Mouse (Mus musculus) kidney, postnatal 0 days (tissue): Measurements from ENCODE around the gene Slc26a9. TPM values are rescaled to one million over a fixed set of nuclear protein-coding genes. Genes with fewer than 3 reads are reported as not detected.

Experiments used
- ATAC-seq: fragments of 200-750 bp; cut with Nextera tagmentation; replicated peaks from 2 replicates; pipeline ENCODE4 v1.8.0; 2017; ENCODE audit warnings: low read depth, moderate number of reproducible peaks, moderate TSS enrichment, moderate library complexity; ENCODE audit not compliant: low FRiP score
- DNase-seq: peaks from one replicate; pipeline ENCODE4 v3.0.0-alpha.2; 2016; ENCODE audit warnings: low spot score
- H3K27ac ChIP-seq: fragments of 300-500 bp; sonication (generic); 2 replicates; pipeline ENCODE4 v1.5.1; 2014; ENCODE audit warnings: mild to moderate bottlenecking
- H3K27me3 ChIP-seq: fragments of 300-500 bp; sonication (generic); 2 replicates; pipeline ENCODE4 v1.6.1; 2014; ENCODE audit warnings: low read length, mixed read lengths; ENCODE audit not compliant: insufficient read depth
- H3K36me3 ChIP-seq: fragments of 300-500 bp; sonication (generic); 2 replicates; pipeline ENCODE4 v1.6.1; 2014; ENCODE audit warnings: low read length, mixed read lengths; ENCODE audit not compliant: insufficient read depth
- H3K4me1 ChIP-seq: fragments of 300-500 bp; sonication (generic); replicated peaks from 2 replicates; pipeline ENCODE4 v1.6.1; 2014; ENCODE audit warnings: antibody characterized with exemption, low read length, mixed read lengths; ENCODE audit not compliant: insufficient read depth
- H3K4me2 ChIP-seq: fragments of 300-500 bp; sonication (generic); 2 replicates; pipeline ENCODE4 v1.6.1; 2014; ENCODE audit warnings: mild to moderate bottlenecking, low read length, moderate library complexity, mixed read lengths
- H3K4me3 ChIP-seq: fragments of 300-500 bp; sonication (generic); replicated peaks from 2 replicates; pipeline ENCODE4 v1.5.1; 2014; ENCODE audit warnings: low read depth, low read length
- H3K9ac ChIP-seq: fragments of 300-500 bp; sonication (generic); 2 replicates; pipeline ENCODE4 v1.6.1; 2014; ENCODE audit warnings: low read depth, low read length
- H3K9me3 ChIP-seq: fragments of 300-500 bp; sonication (generic); replicated peaks from 2 replicates; pipeline ENCODE4 v1.6.1; 2016; ENCODE audit warnings: low read length, inconsistent platforms, mixed read lengths
- CTCF ChIP-seq: IDR thresholded peaks from 2 replicates; pipeline ENCODE4 v1.5.1; 2016; ENCODE audit warnings: antibody characterized with exemption, low read depth, mild to moderate bottlenecking, moderate library complexity
- WGBS: fragments of 180-500 bp; shearing (Covaris S2); extraction: QIAGEN DNeasy Blood & Tissue Kit; methylation state at CpG from one replicate; pipeline ENCODE4 v1.1.7; 2014; 5-methylcytosine and 5-hydroxymethylcytosine counted together
- polyA plus RNA-seq: library from polyadenylated mRNA; unstranded; fragments of >200 nt; fragmentation: Nextera tagmentation; extraction: Ambion mirVana; gene quantifications from 2 replicates; pipeline ENCODE4 v1.2.1, GENCODE M21; 2015

Slc26a9 gene
- polyA plus RNA-seq, 1 experiment from 2014 or later, result 0.20 TPM

DNA sequence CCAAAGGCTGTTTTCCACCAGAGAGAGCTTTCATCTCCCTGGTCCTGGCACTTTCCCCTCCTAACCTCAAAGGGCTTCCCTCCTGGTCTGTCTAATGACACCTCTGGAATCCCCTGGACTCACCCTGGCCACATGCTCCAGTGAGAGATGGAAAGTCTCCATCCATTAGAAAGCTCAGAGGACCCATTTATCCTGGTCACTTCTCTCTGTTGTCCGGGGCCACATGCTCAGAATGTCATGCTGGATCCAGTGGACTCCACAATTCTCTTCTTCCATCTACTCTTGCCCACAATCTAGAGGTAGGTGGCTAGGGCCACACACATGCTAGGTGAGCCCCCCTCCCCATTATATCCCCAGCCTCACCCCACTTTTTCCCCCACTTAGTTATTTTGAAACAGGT, 65.2 kb downstream of the Slc26a9 start:
- H3K4me1 ChIP-seq, result no peaks in the 10 kb centered on the region
- 59% methylated on average over 1 of the region's 1 CpGs for WGBS
- no peak for TF ChIP-seq CTCF
- no peak overlapping the region for H3K27ac ChIP-seq
- no peak overlapping the region for H3K9ac ChIP-seq
- H3K4me3 ChIP-seq, result no peak overlapping the region
- no peak for DNase-seq
- ATAC-seq, result no peak
- H3K4me2 ChIP-seq, result no peak overlapping the region
- H3K36me3 ChIP-seq, result no peaks in the 10 kb centered on the region
- H3K9me3 ChIP-seq, result no peaks in the 10 kb centered on the region
- H3K27me3 ChIP-seq, result no peaks in the 10 kb centered on the region

DNA sequence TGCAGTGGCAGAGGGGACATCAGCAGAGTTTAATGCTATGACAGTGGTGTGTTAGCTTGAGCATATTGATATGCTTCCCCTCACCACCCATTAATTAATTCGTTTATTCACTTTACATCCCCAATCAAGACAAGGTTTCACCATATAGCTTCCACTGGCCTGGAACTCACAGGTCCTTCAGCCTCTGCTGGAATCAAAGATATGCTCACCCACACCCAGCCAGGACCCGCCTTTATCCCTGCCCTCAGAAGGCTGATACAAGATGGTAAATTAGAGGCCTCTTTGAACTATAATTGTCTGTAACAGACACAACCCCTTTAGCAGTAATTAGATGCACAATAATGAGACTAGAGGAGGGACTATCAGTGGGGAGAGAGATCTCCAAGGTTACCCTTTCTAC, 65.8 kb downstream of the Slc26a9 start:
- ATAC-seq (no peak), DNase-seq (no peak)
- Histone ChIP-seq H3K4me1 (no peaks in the 10 kb centered on the region), H3K4me3 (no peak overlapping the region), H3K4me2 (no peak overlapping the region), H3K27ac (no peak overlapping the region), H3K27me3 (no peaks in the 10 kb centered on the region), H3K9me3 (no peaks in the 10 kb centered on the region), H3K9ac (no peak overlapping the region), H3K36me3 (no peaks in the 10 kb centered on the region)
- 63% methylated on average over 2 of the region's 2 CpGs for WGBS
- TF ChIP-seq CTCF, result no peak

DNA sequence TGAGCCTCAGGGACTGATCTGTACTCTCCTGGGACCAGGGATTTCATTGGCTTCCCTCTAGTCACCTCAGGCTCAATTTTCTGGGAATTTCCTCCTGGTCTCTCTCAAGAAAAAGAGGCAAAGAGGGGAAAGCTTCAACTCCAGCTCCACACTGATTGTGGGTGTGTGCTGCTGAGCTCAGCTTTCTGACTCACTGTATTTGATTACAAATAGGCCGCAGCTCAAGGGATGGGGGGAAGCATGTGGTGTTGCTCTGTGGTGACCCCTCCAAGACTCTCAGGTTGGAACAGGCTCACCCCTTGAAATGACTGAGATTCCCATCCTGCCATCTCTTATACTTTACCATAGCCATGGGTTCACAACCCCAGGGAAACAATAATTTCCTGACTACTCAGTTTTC, 67.6 kb downstream of the Slc26a9 start:
- no peaks in the 10 kb centered on the region for H3K36me3 ChIP-seq
- H3K4me1 ChIP-seq, result no peaks in the 10 kb centered on the region
- TF ChIP-seq CTCF, result no peak
- H3K4me3 ChIP-seq, result no peak overlapping the region
- H3K9ac ChIP-seq, result no peak overlapping the region
- DNase-seq, result no peak
- no peaks in the 10 kb centered on the region for H3K27me3 ChIP-seq
- no peak overlapping the region for H3K4me2 ChIP-seq
- H3K9me3 ChIP-seq, result no peaks in the 10 kb centered on the region
- ATAC-seq, result no peak
- H3K27ac ChIP-seq, result no peak overlapping the region
- 69% methylated on average over 1 of the region's 1 CpGs for WGBS

DNA sequence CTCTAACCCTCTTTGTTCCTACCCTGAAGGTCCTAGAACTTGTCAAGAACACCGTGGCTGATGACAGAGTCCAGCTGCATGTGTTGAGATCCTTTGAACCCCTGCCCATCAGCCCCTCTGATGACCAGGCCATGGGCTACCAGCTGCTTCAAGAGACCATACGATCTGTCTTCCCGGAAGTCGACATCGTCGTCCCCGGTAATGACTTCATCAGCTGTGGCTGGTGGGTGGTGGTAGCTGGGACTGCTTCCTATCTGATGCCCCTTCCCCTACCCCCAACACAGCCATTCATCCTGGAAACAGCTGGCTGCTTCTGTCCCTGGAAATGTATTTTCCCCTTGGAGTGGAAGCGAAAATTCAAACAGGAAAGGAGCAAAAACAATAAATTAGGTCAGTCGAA, 68.2 kb downstream of the Slc26a9 start:
- Histone ChIP-seq H3K4me3 (no peak overlapping the region), H3K27me3 (no peaks in the 10 kb centered on the region), H3K27ac (no peak overlapping the region), H3K4me2 (no peak overlapping the region), H3K9me3 (no peaks in the 10 kb centered on the region), H3K36me3 (no peaks in the 10 kb centered on the region), H3K9ac (no peak overlapping the region), H3K4me1 (no peaks in the 10 kb centered on the region)
- TF ChIP-seq CTCF, result no peak
- DNase-seq (no peak), ATAC-seq (no peak)
- WGBS, result 36% methylated on average over 9 of the region's 9 CpGs

DNA sequence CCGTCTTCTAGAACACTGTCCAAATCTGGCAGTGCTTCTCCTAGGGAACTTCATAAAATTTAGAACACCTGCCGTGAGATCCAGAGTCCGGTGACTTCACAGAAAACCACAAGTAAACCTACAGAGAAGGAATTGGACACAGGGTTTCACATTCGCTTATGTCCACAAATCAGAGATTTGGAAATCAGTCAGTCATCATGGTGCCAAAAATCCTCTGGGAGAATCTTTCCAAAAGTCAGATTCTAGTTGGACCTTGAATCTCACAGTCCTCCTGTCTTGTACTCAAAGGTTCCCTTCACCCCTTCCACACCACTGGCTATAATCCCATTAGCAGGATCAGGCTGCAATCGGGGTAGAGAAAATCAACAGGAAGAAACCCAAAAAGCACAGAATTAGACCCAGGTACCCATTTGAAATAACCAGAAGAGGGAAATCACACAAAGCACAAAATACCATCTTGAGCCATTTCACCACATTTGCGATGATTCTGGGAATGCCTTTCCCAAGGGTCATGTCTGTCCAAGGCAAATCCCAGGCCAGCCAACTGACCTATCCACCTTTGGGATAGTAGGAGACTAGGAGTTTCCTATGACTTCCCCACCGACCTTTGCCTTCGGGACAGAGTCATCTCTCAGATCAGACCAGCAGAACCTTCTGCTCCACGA, 68.9 kb downstream of the Slc26a9 start:
- H3K9ac ChIP-seq, result no peak overlapping the region
- no peaks in the 10 kb centered on the region for H3K27me3 ChIP-seq
- ATAC-seq (no peak), DNase-seq (no peak)
- no peak for TF ChIP-seq CTCF
- no peaks in the 10 kb centered on the region for H3K9me3 ChIP-seq
- no peak overlapping the region for H3K4me2 ChIP-seq
- no peaks in the 10 kb centered on the region for H3K36me3 ChIP-seq
- H3K4me1 ChIP-seq, result no peaks in the 10 kb centered on the region
- H3K4me3 ChIP-seq, result no peak overlapping the region
- H3K27ac ChIP-seq, result no peak overlapping the region
- 93% methylated on average over 9 of the region's 9 CpGs for WGBS

DNA sequence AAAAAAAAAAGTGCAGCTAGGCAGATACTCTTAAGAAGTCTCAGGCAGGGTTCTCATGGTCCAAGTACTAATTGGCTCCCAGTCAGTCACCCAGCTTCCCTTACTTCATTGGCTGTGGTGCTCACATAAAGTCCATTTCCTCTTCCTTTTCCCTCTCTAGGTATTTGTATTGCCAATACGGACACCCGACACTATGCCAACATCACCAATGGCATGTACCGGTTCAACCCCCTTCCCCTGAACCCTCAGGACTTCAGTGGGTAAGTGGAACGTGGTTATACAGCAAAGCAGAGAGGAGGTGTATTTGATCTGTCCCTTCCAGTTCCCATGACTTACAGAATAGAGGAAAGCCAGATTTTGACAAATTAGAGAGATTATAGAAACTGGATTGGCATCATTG, 69.9 kb downstream of the Slc26a9 start:
- H3K27ac ChIP-seq, result no peak overlapping the region
- no peak overlapping the region for H3K9ac ChIP-seq
- H3K36me3 ChIP-seq, result no peaks in the 10 kb centered on the region
- no peak overlapping the region for H3K4me2 ChIP-seq
- H3K4me1 ChIP-seq, result no peaks in the 10 kb centered on the region
- no peak for TF ChIP-seq CTCF
- no peaks in the 10 kb centered on the region for H3K27me3 ChIP-seq
- 89% methylated on average over 4 of the region's 4 CpGs for WGBS
- no peak overlapping the region for H3K4me3 ChIP-seq
- ATAC-seq, result no peak
- no peaks in the 10 kb centered on the region for H3K9me3 ChIP-seq
- DNase-seq, result no peak

DNA sequence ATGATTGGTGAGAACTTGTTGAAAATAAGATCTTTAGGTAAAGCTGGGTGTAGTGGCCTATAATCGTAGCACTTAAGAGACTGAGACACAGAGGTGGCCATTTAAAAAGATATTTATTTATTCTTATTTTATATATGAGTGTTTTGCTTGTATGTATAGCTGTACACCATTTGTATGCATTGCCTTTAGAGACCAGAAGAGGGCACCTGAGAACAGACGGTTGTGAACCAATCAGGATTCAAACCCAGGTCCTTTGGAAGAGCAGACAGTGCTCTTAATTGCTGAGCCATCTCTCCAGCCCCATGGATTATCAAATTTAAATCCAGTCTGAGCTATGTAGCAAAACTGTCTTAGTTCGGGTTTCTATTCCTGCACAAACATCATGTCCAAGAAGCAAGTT, 70.4 kb downstream of the Slc26a9 start:
- Histone ChIP-seq H3K36me3 (no peaks in the 10 kb centered on the region), H3K27me3 (no peaks in the 10 kb centered on the region), H3K27ac (no peak overlapping the region), H3K4me3 (no peak overlapping the region), H3K4me2 (no peak overlapping the region), H3K9me3 (no peaks in the 10 kb centered on the region), H3K4me1 (no peaks in the 10 kb centered on the region), H3K9ac (no peak overlapping the region)
- TF ChIP-seq CTCF, result 0 out of 2 replicates have a peak, but pooled peaks have one; percentile 3
- DNase-seq, result no peak
- WGBS, result 88% methylated on average over 3 of the region's 3 CpGs
- no peak for ATAC-seq
